Mouse (Mus musculus): ENCODE data around the gene Picalm. TPM values are rescaled to one million over a fixed set of nuclear protein-coding genes. Genes with fewer than 3 reads are reported as not detected.
A peak's percentile ranks its signal among the peaks of the same experiment; 100 is the strongest.

Gene Picalm
- polyA plus RNA-seq, 1 experiment from 2014 or later: 41.2 TPM

DNA sequence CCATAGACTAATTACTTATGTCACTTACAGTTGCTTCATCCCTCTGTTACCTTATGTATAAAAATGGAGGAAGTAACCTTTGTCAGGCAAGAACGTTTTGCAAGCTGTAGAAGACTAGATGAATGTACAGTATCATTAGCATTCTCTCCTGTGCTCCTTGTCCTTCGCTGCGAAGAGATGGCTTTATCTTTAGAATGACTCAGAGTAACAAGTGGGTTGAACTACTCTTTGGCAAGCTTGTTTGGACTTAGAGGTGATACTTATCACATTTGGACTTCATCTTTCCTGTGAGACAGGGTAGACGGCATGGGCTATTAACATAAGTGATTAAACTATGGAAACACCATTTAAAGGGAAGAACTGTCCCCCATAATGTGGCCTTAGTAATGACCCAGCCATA is 31.8 kb upstream of the Picalm start:
- WGBS: 73% methylated on average over 4 of the region's 4 CpGs
- Histone ChIP-seq H3K9me3 (no peaks in the 10 kb centered on the region), H3K4me1 (no peaks in the 10 kb centered on the region), H3K9ac (no peak overlapping the region), H3K4me2 (no peak overlapping the region), H3K4me3 (replicated peaks) (no peak overlapping the region), H3K36me3 (no peaks in the 10 kb centered on the region), H3K27ac (no peak overlapping the region), H3K27me3 (replicated peaks) (no peaks in the 10 kb centered on the region)
- ATAC-seq (ENCODE audit: insufficient read depth, low FRiP score, low read depth): no peak

DNA sequence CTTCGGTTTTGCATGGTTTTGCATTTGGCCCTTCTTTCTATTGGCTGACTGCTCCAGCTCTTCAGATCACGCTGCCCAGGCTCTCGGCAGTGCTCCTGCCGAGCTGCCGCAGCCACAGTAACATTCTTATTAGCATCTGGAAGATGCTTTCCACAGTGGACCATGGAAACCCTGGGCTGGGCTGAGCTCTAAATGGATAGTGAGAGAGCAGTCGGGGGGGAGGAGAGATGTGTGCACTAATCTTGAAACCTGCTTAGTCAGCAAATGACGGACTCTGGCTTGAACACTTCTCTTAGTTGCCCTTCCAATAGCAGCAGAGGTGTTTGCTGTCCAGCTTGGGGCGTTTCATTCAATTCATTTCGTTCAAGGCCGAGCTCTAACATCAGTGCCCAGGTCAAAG is 30.8 kb upstream of the Picalm start:
- no peak overlapping the region for H3K27ac ChIP-seq
- no peak overlapping the region for H3K9ac ChIP-seq
- no peaks in the 10 kb centered on the region for H3K36me3 ChIP-seq
- no peak overlapping the region for H3K4me3 ChIP-seq (replicated peaks)
- H3K27me3 ChIP-seq (replicated peaks): no peaks in the 10 kb centered on the region
- no peaks in the 10 kb centered on the region for H3K9me3 ChIP-seq
- no peak overlapping the region for H3K4me2 ChIP-seq
- H3K4me1 ChIP-seq: no peaks in the 10 kb centered on the region
- ATAC-seq (ENCODE audit: insufficient read depth, low FRiP score, low read depth): no peak
- WGBS: 54% methylated on average over 10 of the region's 10 CpGs

DNA sequence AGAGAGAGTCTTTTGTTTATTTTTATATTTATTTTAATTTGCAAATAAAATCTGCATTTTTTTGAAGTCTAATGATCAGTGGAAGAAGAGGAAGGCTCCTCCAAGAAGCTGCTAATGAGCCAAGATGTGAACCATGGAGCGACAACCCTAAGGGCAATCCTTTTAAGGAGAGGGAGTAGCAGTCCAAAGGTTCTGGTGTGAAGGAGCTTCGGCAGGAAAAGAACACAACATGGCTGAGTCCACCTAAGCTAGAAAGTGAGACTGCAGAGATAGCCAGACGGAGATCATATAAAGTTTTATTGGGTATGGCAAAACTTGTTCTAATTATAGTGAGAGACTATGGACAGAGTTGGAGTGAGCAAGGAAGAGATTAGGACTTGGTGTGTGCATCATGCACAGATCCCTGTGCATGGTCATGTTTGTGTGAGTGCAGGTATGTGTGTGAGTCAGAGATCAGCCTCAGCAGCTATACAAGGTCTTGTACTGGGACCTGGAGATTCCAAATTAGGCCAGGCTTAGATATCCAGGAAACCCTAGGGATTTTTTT is 29.3 kb upstream of the Picalm start:
- ATAC-seq (ENCODE audit: insufficient read depth, low FRiP score, low read depth): no peak
- Histone ChIP-seq H3K9ac (no peak overlapping the region), H3K36me3 (no peaks in the 10 kb centered on the region), H3K4me1 (no peaks in the 10 kb centered on the region), H3K4me3 (replicated peaks) (no peak overlapping the region), H3K4me2 (no peak overlapping the region), H3K27ac (no peak overlapping the region), H3K9me3 (no peaks in the 10 kb centered on the region), H3K27me3 (replicated peaks) (no peaks in the 10 kb centered on the region)
- 81% methylated on average over 3 of the region's 3 CpGs for WGBS

DNA sequence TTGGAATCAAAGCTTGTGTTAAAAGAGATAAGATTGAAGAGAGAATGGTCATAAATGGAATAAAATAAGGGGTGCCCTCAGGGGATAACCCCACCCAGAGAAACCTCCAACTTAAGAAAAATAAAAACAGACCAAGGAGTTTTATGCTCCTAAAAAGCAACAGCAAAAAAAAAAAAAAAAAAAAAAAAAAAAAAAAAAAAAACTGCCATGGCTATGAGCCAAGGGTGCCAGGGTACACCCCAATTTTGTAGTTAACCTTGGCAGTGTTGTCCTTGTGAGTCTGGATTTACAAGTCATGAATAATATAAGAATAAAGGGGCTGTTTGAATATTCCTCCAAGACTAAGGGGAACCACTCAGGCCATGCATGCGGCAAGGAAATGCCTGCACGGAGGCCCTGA is 13.9 kb upstream of the Picalm start:
- no peak for ATAC-seq (ENCODE audit: insufficient read depth, low FRiP score, low read depth)
- Histone ChIP-seq H3K27me3 (replicated peaks) (no peaks in the 10 kb centered on the region), H3K36me3 (no peaks in the 10 kb centered on the region), H3K9me3 (no peaks in the 10 kb centered on the region), H3K4me3 (replicated peaks) (no peak overlapping the region), H3K4me2 (no peak overlapping the region), H3K4me1 (no peaks in the 10 kb centered on the region), H3K27ac (no peak overlapping the region), H3K9ac (no peak overlapping the region)
- 98% methylated on average over 2 of the region's 2 CpGs for WGBS

DNA sequence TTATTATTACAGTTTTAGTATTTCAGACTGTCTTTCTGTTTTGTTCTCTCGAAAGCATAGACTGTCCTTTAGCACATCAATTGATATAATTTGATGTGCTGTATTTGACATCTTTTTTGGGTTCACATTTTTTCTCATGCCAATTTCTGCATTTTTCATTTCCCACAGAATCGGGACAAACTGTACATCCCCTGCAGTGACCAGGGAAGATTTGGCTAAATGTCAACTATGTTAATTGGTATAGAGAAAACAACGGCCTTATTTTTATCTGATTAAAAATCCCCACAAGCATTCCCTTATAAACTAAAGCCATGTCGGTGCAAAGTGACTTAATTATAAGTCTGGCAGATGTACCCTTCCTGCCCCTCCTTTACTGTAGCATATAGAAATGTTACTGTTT is 9.9 kb upstream of the Picalm start:
- Histone ChIP-seq H3K4me2 (no peak overlapping the region), H3K36me3 (no peaks in the 10 kb centered on the region), H3K9ac (no peak overlapping the region), H3K4me3 (replicated peaks) (no peak overlapping the region), H3K27ac (no peak overlapping the region), H3K27me3 (replicated peaks) (no peaks in the 10 kb centered on the region), H3K9me3 (no peaks in the 10 kb centered on the region), H3K4me1 (no peaks in the 10 kb centered on the region)
- 64% methylated on average over 4 of the region's 4 CpGs for WGBS
- ATAC-seq (ENCODE audit: insufficient read depth, low FRiP score, low read depth): no peak

DNA sequence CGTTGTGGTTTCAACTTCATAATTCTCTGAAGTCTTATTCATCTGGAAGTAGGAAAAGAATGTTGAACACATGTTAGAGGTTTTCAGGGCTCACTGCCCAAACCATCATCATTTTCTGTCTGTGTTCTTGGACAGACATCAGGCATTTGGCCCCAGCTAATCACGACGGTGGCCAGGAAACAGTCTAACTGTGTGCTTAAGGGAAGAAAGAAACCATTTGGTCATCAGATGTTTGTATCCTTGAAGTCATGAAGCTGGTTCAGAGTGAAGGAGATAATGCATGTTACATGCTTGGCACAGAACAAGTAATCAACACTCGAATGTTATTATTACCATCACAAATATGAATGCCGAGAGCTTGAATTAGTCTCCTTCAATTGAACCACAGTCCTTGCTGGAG is 5.0 kb upstream of the Picalm start:
- Histone ChIP-seq H3K4me2 (no peak overlapping the region), H3K9ac (no peak overlapping the region), H3K4me1 (peaks cover 3% of the 10 kb centered on the region; the same call in 1 of the 2 replicates), H3K4me3 (replicated peaks) (no peak overlapping the region), H3K27me3 (replicated peaks) (no peaks in the 10 kb centered on the region), H3K27ac (peak overlapping the region; percentile 68), H3K9me3 (no peaks in the 10 kb centered on the region), H3K36me3 (no peaks in the 10 kb centered on the region)
- no peak for ATAC-seq (ENCODE audit: insufficient read depth, low FRiP score, low read depth)
- 54% methylated on average over 5 of the region's 5 CpGs for WGBS

DNA sequence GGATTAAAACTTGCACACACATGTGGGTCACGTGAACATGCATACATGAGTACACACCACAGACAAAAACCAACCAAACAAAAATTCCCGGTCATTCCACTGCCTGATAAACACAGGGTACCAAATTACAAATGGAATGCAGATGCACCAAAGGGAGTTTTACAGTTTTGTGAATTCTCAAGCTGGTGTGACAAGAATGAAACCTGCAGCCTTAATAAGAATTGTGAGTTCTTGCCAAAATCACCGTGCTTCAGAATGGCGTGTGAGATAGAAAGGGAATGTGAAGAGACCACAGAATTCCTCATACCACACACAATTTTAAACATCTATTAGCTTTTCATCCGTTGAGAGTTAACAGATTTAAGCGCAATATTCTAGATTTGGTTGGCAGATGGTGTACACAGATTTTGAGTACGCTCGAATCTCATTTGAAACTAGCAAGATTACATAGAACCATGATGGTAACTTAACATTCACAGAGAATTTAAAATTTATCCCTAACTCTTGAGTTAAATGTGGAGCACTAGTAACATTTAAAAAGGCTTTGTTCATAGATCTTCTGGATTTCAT is 1.3 kb upstream of the Picalm start:
- H3K36me3 ChIP-seq: no peaks in the 10 kb centered on the region
- WGBS: 50% methylated on average over 8 of the region's 8 CpGs
- peak overlapping the region; percentile 66 for H3K4me2 ChIP-seq
- no peaks in the 10 kb centered on the region for H3K27me3 ChIP-seq (replicated peaks)
- no peaks in the 10 kb centered on the region for H3K9me3 ChIP-seq
- H3K27ac ChIP-seq: peak overlapping the region; percentile 98
- peaks cover 3% of the 10 kb centered on the region; the same call in 1 of the 2 replicates for H3K4me1 ChIP-seq
- ATAC-seq (ENCODE audit: insufficient read depth, low FRiP score, low read depth): no peak
- H3K9ac ChIP-seq: peak overlapping the region; percentile 29; the same call in 1 of the 2 replicates
- H3K4me3 ChIP-seq (replicated peaks): no peak overlapping the region

DNA sequence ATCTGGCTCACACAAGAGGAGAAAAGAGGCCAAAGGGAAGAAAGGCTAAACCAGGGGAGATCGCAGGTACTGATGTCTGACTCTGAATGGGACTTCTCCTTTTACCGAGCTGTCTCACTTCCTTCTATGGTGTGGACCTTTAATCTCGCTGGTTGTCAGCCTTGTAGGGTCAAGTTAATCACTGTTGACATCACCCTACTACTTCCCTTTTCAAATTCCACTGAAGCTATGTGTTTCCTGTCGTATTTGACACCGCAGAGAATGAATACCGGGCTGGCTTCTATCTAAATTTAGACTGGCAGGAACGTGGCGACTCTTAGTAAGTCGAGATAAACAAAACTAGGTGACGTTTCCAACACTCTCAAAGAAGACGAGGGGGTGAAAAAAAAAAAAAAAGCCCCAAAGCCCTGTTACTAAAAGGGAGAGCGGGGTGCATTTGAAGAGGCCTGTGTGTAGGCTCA is 712 bp upstream of the Picalm start:
- WGBS: under 1% methylated on average over 12 of the region's 12 CpGs
- H3K9me3 ChIP-seq: no peaks in the 10 kb centered on the region
- peak overlapping the region; percentile 29; the same call in 1 of the 2 replicates for H3K9ac ChIP-seq
- ATAC-seq (ENCODE audit: insufficient read depth, low FRiP score, low read depth): no peak; the same call in 1 of the 2 replicates
- H3K4me1 ChIP-seq: peaks cover 3% of the 10 kb centered on the region; the same call in 1 of the 2 replicates
- peak overlapping the region; percentile 98 for H3K27ac ChIP-seq
- H3K36me3 ChIP-seq: no peaks in the 10 kb centered on the region
- no peaks in the 10 kb centered on the region for H3K27me3 ChIP-seq (replicated peaks)
- H3K4me3 ChIP-seq (replicated peaks): peak overlapping the region; percentile 80
- H3K4me2 ChIP-seq: peak overlapping the region; percentile 66

DNA sequence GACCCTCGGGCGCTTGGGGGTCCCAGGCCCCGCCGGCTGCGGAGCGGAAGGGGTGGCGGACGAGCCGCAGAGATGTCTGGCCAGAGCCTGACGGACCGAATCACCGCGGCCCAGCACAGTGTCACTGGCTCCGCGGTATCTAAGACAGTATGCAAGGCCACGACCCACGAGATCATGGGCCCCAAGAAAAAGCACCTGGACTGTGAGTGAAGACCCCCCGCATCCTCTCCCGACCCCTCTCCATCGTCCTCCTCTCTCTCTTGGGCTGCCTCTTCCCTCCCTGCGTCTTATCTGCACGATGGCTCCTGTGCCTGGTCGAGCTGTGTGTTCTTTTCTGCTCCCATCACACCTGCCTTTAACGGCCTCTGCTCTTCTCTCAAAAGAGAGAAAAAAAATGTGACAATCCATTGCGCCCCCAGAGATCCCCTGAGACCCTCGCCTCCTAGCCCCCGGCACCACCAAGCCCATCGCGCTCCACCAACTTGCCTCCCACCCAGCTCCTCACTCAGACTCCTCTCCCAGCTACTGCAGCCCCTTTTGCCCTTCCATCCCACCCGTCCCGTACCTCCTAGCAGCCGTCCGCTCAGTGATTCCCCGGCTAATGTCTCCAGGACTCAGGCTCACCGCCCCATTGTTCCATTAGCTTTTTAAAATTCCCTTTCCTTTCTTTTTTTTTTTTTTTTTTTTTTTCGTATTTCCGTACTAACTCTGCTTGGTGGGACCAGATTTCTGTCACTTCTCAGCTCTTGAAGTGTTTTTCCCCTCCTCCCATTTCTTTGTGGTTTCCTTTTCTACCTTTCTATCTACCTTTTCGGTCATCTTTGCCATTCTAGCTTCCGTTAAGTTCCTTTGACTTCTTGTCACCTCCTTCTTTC is 725 bp downstream of the Picalm start:
- ATAC-seq (ENCODE audit: insufficient read depth, low FRiP score, low read depth): peak; percentile 23
- H3K27ac ChIP-seq: peak overlapping the region; percentile 98
- H3K36me3 ChIP-seq: no peaks in the 10 kb centered on the region
- H3K4me3 ChIP-seq (replicated peaks): peak overlapping the region; percentile 80
- peak overlapping the region; percentile 62 for H3K4me2 ChIP-seq
- peak overlapping the region; percentile 67 for H3K9ac ChIP-seq
- no peaks in the 10 kb centered on the region for H3K9me3 ChIP-seq
- H3K4me1 ChIP-seq: peaks cover 3% of the 10 kb centered on the region; the same call in 1 of the 2 replicates
- 1% methylated on average over 33 of the region's 39 CpGs for WGBS
- H3K27me3 ChIP-seq (replicated peaks): no peaks in the 10 kb centered on the region

DNA sequence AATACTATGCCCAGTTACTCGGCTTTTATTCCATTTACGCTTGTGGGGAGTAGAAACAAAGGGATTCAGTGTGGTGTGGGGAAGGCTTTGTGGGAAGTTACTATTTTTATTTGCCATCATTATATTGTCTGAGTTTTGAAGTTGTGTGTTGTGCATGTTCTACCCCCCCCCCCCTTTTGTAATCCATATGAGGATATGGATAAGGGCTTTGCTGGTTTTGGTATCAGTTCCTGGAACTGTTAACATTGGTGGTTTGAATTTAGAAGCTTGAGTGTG is 1.3 kb downstream of the Picalm start:
- Histone ChIP-seq H3K9me3 (no peaks in the 10 kb centered on the region), H3K4me2 (peak overlapping the region; percentile 62), H3K4me1 (peaks cover 3% of the 10 kb centered on the region; the same call in 1 of the 2 replicates), H3K9ac (peak overlapping the region; percentile 67; the same call in 1 of the 2 replicates), H3K36me3 (no peaks in the 10 kb centered on the region), H3K4me3 (replicated peaks) (peak overlapping the region; percentile 80), H3K27ac (peak overlapping the region; percentile 98), H3K27me3 (replicated peaks) (no peaks in the 10 kb centered on the region)
- WGBS: 1% methylated on average over 2 of the region's 2 CpGs
- no peak for ATAC-seq (ENCODE audit: insufficient read depth, low FRiP score, low read depth)

DNA sequence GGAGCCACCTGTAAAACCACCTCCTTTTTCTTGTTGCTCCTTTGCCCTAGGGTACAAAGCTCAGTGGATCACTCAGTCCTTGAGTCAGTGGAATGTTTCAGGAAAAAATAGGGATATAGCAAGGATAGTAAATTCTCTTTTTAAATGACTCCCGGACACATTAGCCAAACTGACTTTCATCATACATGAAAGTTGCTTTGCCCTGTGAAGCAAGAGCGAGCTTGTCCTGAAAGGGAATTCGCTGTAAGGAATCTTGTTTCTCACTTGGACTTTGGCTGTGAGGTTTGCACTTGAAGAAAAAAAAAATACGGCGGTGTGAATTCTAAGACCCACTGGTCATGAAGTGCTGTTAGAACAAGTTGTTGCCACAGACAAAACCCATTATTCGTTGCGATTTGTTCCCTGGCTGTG is 1.8 kb downstream of the Picalm start:
- no peak for ATAC-seq (ENCODE audit: insufficient read depth, low FRiP score, low read depth)
- under 1% methylated on average over 7 of the region's 7 CpGs for WGBS
- H3K4me1 ChIP-seq: peaks cover 3% of the 10 kb centered on the region; the same call in 1 of the 2 replicates
- no peaks in the 10 kb centered on the region for H3K27me3 ChIP-seq (replicated peaks)
- H3K9me3 ChIP-seq: no peaks in the 10 kb centered on the region
- no peaks in the 10 kb centered on the region for H3K36me3 ChIP-seq
- peak overlapping the region; percentile 80 for H3K4me3 ChIP-seq (replicated peaks)
- H3K4me2 ChIP-seq: peak overlapping the region; percentile 62
- H3K27ac ChIP-seq: peak overlapping the region; percentile 98
- H3K9ac ChIP-seq: peak overlapping the region; percentile 67; the same call in 1 of the 2 replicates

DNA sequence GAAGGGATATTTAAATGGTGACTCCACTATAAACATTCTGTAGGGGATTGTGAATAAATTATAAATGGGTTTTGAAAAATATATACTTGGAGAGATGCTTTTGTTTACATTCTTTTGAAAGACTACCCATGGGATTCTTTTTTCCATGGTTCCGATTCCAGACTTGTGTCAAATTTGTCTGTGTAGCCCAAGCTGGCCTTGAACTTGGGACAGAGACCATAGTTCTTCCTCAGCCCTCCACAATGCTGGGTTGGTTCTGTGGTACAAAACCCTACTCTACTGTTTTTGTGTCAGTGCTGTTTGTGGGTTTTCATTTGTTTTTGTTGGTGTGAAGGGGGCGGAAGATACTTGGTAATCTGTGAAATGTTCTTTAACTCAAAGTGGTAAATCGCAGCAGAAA is 2.3 kb downstream of the Picalm start:
- no peaks in the 10 kb centered on the region for H3K36me3 ChIP-seq
- no peak overlapping the region for H3K9ac ChIP-seq
- H3K9me3 ChIP-seq: no peaks in the 10 kb centered on the region
- WGBS: 39% methylated on average over 3 of the region's 3 CpGs
- no peaks in the 10 kb centered on the region for H3K27me3 ChIP-seq (replicated peaks)
- H3K27ac ChIP-seq: peak overlapping the region; percentile 98
- ATAC-seq (ENCODE audit: insufficient read depth, low FRiP score, low read depth): no peak
- peaks cover 3% of the 10 kb centered on the region; the same call in 1 of the 2 replicates for H3K4me1 ChIP-seq
- H3K4me3 ChIP-seq (replicated peaks): peak overlapping the region; percentile 80
- H3K4me2 ChIP-seq: peak overlapping the region; percentile 62

Measured in stomach, embryonic 15.5 days (tissue).